Mouse (Mus musculus) layer of hippocampus, adult 9-10 months (tissue): ENCODE data around the gene Lpcat1.

Experiments
- DNase-seq: peaks from one replicate; pipeline ENCODE4 v3.0.0; 2022; ENCODE audit warnings: low spot score

Gene Lpcat1

DNA sequence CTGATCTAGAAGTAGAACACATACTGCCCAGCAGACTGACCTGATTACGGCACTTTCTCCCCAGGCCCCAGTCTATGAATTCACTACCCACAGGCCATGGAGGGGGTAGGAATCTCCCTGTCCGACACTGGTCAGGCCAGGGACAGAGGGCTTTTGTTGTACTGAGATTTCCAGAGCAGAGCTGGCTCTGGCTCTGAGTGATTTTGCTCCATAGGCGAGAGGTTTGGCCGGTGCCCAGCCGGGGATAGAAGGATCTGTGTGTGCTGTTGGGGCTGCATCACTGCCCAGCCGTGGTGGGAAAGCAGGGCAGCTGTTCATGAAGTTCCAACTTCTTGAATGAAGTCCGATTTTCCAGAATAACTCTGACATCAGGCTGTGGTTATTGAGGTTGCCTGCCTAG is 20.1 kb upstream of the Lpcat1 start:
- peak; percentile 43 for DNase-seq

DNA sequence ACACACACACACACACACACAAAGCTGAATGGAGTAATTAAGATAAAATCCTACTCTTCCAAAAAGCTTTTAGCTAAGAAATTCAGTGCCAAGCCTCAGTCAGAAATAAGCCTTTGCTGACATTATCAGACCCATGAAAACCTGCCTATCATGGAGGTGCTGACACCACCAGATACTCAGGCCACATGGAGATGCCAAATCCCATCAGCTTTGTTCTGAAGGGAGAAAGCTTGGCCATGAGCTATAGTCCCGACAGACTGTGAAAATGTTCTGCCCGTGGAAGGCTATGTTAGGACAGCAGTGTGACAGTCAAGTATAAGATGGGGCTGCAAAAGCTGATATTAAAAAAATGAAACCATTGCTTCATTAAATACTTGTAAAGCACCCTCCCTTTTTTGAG is 19.5 kb upstream of the Lpcat1 start:
- DNase-seq = no peak

DNA sequence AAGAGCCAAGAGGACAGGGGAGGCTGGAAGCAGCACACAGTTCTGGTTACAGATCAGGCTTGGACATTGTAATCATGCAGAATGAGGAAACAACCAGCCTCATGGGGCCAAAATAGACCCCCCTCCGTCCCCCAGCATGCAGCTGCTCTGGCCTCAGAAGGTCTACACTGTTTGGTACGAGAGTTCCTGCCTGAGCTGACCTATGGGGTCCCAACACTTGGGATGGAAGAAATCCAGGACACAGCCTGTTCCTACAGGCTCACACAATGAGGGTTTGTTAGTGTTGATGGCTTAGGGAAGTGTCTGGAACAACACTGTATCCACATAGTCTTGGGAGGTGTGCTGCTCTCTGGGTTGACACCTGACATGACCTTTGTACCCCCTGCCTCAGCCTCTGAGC is 18.8 kb upstream of the Lpcat1 start:
- DNase-seq = no peak

DNA sequence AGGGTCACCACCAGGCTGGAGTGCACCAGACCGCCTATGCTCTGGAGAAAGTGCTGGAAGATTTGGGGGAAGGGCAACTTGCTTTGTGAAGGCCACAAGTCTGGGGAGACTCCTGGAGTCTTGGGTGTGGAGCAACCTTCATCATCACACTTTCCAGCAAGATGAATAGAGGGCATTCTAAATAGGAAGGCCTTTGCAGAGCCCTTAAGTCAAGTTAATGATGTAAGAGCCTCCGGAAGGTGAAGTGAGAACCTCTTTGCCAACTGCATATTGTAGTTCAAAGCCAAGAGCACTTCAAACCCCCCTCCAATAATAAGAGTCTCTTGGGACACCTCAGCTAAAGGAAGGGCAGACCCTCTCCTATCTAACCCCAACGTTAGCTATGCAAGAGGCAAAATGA is 18.3 kb upstream of the Lpcat1 start:
- no peak for DNase-seq

DNA sequence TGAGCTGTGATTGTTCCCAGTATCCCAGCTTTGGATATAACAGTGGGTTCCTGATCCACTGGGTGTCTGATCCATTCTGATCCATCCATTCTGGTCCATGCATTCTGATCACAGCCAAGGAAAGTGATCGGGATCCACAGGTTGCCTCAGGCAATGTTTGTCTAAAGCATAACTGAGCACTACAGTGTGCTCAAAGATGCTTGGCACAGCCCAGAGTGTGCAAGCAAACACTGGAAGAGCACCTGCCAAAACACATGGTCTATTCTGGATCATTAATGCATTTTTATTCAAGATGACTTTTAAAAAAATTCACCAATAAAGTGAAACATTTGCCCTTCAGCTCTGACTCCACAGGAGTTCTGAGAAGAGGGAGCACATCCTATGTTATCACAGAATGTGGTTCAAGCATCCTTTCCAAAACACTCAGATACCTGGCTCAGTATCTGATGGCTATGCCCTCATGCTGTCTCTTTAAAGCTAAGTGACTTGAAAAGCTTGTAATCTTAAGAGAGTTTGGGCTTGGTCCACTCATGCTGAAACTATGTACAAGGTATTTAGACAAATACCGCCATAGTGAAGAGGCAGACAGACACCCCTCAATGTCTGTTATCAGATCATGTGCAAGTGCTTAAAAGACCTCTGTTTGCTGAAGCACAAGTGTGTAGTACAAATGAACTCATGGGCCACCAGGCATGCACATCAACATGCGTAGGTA is 13.3 kb upstream of the Lpcat1 start:
- no peak for DNase-seq

DNA sequence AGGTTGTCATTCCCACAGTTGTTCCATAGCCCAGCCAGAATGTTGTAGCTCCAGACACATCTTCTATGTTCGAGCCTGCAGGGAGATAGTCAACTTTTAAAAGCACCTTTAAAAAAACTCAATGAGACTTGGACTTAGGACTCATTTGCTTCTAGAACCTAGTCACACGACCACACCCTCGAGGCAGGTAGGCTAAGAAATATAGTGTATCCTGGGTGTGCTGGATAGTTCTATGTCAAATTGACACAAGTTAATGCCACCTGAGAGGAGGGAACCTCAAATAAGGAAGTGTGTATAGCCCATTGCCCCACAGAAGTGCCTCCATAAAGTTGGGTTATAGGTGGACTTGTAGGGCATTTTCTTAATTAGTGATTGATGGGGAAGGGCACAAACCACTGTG is 11.7 kb upstream of the Lpcat1 start:
- no peak for DNase-seq

DNA sequence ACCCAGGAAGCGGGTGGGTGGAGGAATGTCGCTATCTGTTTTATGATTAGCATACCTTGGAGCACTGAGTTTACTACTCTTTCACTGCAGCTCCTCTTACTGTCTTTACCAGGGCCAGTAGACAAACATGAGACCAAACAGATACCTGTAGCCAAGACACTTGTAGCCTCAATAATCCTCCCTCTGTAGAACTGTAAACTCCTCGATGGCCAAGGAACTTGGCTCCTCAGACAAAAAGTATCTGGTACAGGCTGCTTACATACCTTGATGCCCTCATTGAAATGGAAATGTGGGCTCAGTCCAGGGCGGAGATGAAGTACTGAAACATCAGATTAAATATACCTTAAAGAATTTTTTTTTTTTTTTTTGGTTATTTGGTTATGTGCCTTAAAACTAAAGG is 9.7 kb upstream of the Lpcat1 start:
- no peak for DNase-seq

DNA sequence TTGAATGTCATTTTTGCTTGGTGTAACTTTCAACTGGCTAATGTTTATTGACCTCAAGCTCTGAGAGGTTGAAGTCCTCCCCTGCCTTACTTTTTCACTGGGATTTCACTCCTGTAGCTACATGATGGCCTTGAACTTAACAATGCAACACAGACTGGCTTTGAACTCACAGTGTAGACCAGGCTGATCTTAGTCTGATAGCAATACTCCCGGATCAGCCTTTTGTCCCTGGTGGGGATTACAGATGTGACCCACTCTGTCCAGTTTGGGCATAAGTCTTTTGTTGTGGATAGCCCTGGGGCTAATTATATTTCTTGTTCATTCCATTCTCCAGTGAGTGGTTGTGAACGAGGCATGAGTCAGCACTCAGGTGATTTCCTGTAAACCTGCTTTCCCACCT is 9.3 kb upstream of the Lpcat1 start:
- no peak for DNase-seq

DNA sequence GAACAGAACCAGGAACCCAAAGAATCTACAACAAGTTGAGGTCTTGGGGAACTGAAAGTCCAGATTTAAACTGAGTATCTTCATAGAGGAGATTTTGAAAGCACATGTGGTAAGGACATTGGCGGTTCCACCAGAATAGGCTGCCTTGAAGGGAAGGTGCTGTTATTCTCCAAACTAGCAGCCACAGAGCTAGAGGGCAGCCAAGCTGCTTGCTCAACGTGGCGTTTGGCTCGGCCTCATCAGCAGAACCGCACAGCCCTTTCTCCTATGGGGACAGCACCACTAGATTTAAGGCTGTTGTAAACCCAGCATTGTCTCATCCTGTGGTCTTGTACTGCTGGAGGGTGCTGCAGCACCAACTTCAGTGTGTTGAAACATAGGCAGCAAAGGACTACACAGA is 8.3 kb upstream of the Lpcat1 start:
- DNase-seq = no peak

DNA sequence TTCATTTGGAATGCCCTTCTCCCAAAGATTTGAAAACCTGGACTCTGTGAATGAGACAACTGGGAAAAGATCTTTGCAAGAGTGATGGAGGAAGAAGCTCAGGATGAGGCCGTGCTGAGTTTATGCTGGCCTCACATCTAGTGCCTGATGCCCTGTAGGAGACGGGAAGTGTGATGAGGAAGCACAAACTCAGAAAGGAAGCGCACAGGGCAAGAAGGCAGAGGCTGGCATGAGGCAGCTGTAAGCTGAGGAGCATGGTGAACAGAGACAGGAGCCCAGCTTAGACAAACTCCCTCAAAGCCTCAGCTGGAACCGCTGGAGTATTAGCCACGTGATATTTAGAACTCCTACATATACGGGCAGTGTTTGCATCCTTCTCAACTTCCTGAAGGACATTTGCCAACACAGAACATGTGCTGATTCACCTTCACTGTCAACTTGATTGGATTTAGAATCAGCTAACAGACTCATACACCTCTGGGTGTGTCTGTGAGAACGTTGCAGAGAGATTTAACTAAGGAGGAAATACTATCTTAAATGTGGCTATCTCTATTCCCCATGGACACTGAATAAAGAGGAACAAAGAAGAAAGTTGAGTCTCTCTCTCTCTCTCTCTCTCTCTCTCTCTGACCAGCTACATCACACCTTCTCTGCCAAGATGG is 7.7 kb upstream of the Lpcat1 start:
- DNase-seq = no peak

DNA sequence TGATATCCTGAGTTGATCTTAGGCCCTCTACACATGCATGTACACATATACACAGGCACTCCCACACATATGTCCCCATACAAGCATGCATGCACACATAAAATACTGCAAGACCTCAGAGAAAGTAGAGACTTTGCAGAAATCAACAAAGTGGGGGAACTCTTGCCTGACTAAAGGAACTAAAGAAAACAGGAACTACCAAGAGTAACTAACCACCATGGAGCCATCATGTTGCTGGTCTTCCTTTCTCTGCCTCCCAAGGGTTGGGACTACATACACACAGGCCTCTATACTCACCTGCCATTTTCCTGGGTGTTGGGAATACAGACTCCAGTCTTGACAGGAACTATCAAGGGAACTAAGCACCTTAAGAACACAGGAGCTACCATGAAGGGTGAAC is 5.4 kb upstream of the Lpcat1 start:
- no peak for DNase-seq

DNA sequence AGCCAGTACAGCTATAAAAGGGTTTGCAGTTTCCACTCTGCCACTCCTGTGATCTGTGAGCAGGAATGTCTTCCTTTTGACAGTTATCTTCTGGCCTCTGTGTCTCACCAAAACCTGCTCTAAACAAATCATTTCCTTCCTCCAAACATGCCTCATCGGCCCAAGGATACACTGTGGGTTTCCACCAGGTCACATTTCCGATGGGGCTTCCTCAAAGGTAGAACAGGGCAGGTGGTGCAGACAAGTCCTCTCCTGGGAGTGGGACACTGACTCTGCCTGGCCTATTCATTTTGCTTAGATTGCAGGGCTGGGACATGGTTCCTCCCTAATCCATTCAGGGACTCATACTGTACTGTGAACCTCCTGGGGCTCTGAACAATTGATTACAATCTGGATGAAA is 1.8 kb upstream of the Lpcat1 start:
- DNase-seq = no peak

DNA sequence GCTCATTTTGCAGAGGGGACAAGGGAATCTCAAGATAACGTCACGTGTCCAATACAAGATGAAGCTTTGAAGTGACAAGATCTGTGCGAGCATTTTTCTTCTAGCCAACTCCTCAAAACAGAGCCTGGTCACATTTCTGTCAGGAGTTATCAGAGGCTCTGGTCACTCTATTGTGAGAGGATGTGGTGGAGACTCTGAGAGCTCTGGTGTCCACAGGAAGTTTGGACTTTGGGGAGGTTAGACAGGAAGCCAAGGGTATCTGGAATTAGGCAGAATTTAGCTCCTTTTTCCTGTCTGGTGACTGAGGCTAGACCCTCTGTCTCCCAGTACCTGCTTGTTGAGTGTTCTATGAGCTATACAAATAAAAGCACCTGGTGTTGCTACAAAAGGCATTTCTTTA is 586 bp upstream of the Lpcat1 start:
- no peak for DNase-seq

DNA sequence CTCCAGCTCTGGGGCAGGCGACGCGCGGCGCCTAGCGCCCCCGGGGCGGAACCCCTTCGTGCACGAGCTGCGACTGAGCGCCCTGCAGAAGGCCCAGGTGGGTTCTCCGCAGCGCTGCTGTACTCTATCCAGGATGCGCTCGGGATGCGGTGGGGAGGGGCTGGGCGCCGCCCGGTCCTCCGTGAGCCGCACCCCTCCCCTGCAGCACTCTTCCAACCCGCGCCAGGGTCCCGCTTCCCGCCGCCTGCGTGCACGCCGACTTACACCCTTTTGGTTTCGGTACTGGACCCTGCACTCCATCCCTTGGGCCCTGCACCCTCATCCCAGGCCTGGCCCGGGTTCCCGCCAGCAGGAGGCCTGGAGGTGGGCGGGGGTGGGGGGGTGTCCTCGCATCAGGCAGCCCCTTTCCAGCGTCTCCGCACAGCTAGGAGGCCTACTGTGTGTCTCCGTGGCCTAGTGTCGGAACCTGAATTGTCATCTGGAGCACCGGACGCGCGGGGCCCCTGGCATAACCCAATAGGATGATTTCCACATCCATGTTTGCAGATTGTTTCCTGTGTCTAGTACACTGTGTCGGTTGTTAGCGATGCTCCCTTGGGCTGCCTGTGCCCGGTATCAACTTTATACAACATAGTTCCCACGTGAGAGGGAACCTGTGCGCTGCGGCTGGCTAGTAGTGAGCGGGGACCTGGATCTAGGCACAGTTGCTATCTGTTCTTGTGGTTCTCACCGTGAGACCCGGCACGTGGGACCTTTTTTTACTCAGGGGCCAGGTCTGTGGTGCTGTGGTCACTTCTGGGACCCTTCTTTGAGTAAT is 632 bp downstream of the Lpcat1 start:
- DNase-seq = no peak

DNA sequence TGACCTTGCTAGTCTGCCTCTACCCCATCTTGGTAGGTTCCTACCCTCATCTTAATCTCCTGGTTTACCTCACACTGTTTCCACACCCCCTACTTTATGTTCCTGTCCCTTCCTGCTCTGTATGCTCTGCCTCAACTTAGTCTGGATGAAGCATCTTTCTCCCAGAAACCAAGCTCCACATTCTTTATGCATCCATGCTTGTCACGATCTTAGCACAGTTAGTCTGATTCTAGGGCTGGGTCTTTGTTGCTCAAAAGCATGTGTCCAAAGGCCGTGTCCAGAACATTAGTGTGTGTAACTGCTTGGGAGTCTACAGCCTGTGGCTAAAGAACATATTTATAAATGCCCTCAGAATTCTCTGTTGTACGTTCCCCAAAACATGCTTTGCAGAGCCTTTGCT is 1.8 kb downstream of the Lpcat1 start:
- no peak for DNase-seq

DNA sequence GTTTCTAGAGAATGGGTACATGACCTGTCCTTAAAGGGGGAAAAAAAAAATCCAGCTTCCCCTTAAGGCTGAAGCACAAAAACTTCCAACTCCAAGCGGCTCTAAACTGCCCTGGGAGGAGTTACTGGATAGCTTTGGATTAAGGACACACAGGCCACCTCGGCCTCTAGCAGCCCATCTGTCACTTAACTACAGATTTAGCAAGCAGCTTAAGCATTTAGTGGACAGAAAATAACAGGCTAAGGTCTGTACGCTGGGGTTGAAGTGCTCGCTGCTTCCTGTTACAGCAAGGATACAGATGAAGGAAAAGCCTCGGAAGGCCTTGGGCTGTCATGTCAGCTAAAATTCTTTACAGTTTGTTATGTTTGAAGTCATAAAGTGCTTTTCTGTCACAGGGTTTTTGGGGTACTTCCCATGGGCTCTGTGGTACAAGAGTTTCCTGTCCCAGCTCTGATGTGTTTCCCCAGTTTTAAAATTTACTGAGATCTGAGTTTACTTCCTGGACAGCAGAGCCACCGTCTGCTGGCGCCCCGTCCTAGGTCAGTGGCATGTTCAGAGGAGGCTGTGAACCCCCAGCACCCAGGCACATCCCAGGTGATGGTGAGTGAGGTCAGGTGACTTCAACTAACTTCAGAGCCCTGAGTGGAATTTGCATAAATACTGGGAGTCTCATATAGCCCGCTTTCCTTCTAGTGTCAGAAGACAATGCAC is 2.4 kb downstream of the Lpcat1 start:
- DNase-seq = no peak

DNA sequence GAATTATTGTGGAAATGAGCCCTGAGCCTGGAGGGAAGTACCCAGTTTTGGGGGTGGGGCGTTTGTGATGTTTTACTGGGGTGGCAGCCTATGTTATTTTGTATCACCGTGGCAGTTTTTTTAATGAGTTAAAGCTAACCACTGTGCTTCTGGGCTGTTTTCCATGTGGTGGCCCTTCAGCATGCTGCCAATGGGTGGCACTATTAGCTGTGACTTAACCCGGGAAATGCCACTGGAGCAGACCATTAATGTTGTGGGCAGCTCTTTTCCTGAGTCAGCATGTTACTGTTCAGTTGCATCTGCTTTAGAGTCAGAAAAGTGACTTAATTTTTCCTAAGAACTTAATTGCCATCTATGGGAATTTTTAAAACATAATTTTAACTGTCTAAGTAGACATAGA is 5.5 kb downstream of the Lpcat1 start:
- no peak for DNase-seq

DNA sequence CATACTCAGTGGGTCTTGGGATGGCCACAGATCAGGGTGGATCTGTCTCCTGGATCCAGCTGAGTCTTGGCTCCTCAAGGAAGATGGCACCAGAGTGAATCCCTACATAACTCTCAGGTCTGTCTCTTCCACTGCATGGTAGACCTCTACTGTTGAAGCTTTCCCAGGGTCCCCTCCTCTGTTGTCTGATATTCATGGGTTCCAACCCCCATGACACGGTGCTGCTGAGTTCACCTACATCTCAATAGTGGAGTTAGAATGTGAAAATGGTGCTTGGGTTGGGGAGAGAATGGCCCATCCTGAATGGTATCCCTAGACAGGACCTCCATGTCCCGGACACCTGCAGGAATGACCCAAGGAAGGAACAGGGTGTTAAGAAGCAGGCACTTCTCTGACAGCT is 6.7 kb downstream of the Lpcat1 start:
- DNase-seq = no peak

DNA sequence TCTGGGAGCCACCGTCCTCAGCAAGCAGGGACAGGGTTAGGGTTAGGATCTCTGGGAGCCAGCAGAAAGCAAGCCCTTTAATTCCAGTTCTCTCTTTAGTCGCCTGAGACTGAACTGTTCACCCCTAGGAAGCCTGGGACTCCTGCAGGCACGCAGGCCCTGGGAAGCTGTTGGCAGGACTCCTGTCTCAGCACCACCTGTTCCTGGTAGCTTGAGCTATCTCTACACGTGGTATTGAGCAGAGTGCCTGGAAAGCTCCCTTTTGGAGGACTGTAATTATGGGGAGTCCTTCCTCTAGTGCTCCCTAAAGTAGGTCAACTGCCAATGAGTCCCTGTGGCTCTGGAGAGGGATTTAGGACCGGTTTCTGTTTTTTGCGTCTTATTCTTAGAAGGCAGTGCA is 7.2 kb downstream of the Lpcat1 start:
- no peak for DNase-seq

DNA sequence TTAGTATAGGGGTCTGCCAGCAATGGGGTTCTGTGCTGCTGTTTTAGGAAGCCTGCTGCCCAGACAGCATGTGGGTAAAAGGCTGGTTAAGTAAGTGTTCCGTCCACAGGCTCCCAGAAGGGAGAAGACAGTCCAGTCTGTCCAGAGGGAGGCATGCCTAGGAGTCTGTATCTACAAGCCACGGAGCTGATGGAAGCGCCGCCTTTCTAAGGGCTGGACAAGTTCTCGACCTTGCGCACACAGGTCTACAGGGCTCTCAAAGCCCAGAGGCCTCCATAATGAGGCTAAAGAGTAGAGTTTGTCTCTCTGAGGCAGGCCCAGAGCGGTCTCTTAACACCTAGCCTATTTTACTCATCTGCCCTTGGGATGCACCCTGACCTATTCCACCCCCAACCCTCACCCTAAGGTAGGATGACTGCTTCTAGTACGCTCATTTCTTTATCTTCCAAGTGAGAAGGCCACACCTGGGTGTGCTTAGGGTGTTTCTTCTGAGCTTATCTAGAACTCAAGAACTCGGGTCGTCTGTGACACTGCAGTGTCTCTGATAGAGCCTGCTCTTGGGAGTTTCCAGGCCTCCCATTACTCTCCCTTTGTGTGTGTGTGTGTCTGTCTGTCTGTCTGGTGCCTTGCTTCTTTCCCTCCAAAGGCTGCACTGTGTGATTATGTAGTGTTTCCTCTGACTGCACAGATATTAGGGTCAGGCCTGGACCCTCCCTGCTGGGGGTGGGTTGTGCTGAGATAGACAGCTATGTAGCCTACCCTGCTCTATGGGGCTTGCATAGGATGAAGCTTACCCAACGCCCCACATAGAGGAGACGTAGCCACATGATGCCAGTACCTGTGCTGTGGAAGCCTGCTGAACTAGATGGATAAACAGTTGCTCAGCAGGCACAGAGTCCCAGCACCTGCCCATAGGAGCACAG is 8.3 kb downstream of the Lpcat1 start:
- no peak for DNase-seq

DNA sequence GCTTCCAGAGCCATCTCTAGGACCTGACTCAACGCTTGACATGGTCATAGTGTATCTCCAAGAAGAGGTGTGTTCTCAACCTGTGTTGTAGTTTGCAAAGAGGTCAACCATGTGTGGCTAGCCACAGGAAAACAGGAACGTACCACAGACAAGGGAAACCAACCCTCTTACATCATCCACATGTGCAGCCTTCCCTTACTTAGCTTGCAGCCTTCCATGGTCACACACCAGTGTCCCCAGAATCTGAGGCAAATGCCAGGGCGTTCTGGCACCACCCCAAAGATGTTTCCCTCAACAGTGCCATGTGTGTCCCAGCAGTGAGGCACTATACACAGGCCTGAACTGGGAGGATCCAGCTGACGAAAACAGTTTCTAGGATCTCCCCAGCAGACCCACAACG is 9.3 kb downstream of the Lpcat1 start:
- no peak for DNase-seq

DNA sequence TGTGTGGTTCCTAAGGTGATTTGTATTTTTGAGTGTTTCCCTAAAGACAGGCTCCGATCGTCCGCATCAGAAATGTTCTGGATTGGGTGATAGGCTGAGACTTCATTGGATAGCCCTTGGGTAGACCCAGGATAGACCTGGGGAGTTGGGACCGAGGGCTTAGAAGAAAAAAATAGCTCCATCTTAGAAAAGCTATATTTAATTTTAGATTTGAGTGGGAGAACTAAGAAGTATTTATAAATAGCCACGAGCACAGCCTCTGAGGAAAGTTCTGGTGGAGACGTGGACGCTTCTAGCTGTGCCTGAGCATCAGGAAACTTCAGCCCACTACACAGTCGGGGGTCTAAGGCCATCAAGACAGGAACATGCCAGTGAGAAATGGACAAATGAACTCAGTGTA is 9.8 kb downstream of the Lpcat1 start:
- DNase-seq = no peak
